Mouse (Mus musculus) liver, postnatal 0 days (tissue): ENCODE data around the gene Svep1.

Source experiments
- CTCF ChIP-seq: sonication (generic); IDR thresholded peaks from 2 replicates; pipeline ENCODE4 v1.5.1; 2016; ENCODE audit warnings: antibody characterized with exemption, low read depth
- EP300 ChIP-seq: IDR thresholded peaks from 2 replicates; pipeline ENCODE4 v1.6.1; 2016; ENCODE audit warnings: antibody characterized with exemption, low read depth, mild to moderate bottlenecking

DNA sequence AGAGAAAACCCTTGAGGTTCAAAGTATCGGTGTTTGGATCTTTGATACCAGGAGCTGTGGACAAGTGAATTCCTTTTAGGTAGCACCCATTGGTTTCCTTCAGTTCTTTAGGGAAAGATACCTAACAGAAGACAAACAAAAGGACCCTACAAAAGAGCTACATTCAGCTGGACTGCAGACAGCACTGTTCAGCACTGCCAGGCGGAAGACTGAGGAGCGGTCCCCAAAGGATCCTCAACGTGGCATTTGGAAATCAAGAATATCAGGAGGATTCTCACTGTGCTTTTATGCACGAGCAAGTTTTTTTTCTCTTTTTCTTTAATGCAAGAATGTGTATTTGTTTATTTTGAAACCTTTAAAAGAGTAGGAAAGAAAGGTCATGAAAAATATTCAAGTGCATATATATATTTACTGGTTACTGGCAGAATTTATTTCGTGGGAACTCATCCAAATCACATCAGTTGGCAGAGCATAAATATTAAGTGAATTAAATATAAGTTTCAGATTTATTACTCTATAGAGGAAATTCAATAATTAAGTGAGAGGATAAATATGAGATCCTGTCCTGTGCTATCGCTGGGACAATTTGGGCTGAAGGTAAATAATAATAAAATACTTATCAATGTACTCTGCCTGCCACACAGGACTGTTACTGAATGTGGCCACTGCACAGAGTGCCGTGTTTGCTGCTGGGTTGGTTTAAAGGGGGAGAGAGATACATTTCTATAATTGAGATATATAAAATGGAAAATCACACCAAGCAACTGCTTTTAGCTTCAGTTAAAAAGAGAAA, 66.7 kb downstream of the Svep1 start:
- TF ChIP-seq CTCF: no peak
- no peak for TF ChIP-seq EP300
